Mouse (Mus musculus) E14TG2a.4 (cell line): ENCODE measurements around the gene Ctnnbip1.
A peak's percentile ranks its signal among the peaks of the same experiment; 100 is the strongest.

Experiments used
- H3K27me3 ChIP-seq: 2 replicates; pipeline ENCODE4 v1.6.1; 2014; ENCODE audit warnings: low read length, control low read depth; ENCODE audit not compliant: insufficient read depth
- H3K36me3 ChIP-seq: 2 replicates; pipeline ENCODE4 v1.6.1; 2014; ENCODE audit warnings: low read length, control low read depth; ENCODE audit not compliant: insufficient read depth
- H3K4me1 ChIP-seq: replicated peaks from 2 replicates; pipeline ENCODE4 v1.6.1; 2014; ENCODE audit warnings: low read depth, low read length, control low read depth
- H3K4me3 ChIP-seq: replicated peaks from 2 replicates; pipeline ENCODE4 v1.5.1; 2014; ENCODE audit warnings: mild to moderate bottlenecking, low read length
- H3K9me3 ChIP-seq: 2 replicates; pipeline ENCODE4 v1.6.1; 2014; ENCODE audit warnings: low read length, control low read depth
- CTCF ChIP-seq: conservative IDR thresholded peaks from 2 replicates; pipeline ENCODE4 v1.5.1; 2014; ENCODE audit warnings: low read length
- NANOG ChIP-seq: IDR thresholded peaks from 2 replicates; pipeline ENCODE4 v1.6.1; 2014; ENCODE audit warnings: borderline replicate concordance, low read length, mixed read lengths
- POU5F1 ChIP-seq: IDR thresholded peaks from 2 replicates; pipeline ENCODE4 v1.6.1; 2014; ENCODE audit warnings: low read length, borderline replicate concordance

Gene Ctnnbip1

GRCm38 (mm10) chr4:149546797-149547444, 28.9 kb downstream of the Ctnnbip1 start:
- no peaks in the 10 kb centered on the region for H3K27me3 ChIP-seq
- peak overlapping the region; percentile 39 for H3K4me3 ChIP-seq
- H3K4me1 ChIP-seq: peaks cover 59% of the 10 kb centered on the region
- TF ChIP-seq POU5F1: no peak
- TF ChIP-seq CTCF: no peak
- no peak for TF ChIP-seq NANOG
- no peaks in the 10 kb centered on the region for H3K9me3 ChIP-seq
- peaks cover 21% of the 10 kb centered on the region; the same call in 1 of the 2 replicates for H3K36me3 ChIP-seq

- Histone ChIP-seq H3K4me1 (peaks cover 54% of the 10 kb centered on the region), H3K4me3 (no peak overlapping the region), H3K27me3 (no peaks in the 10 kb centered on the region), H3K36me3 (peaks cover 21% of the 10 kb centered on the region; the same call in 1 of the 2 replicates), H3K9me3 (no peaks in the 10 kb centered on the region)
- TF ChIP-seq NANOG (no peak), CTCF (no peak), POU5F1 (no peak)
Observed at GRCm38 (mm10) chr4:149547523-149547922, 29.5 kb downstream of the Ctnnbip1 start.

- H3K4me1 ChIP-seq: peaks cover 47% of the 10 kb centered on the region
- TF ChIP-seq NANOG: no peak
- peak; percentile 75 for TF ChIP-seq CTCF
- H3K9me3 ChIP-seq: peaks cover 6% of the 10 kb centered on the region
- no peak overlapping the region for H3K4me3 ChIP-seq
- no peaks in the 10 kb centered on the region for H3K27me3 ChIP-seq
- H3K36me3 ChIP-seq: peaks cover 21% of the 10 kb centered on the region; the same call in 1 of the 2 replicates
Observed at GRCm38 (mm10) chr4:149549221-149549925, 31.3 kb downstream of the Ctnnbip1 start.

- peaks cover 19% of the 10 kb centered on the region; the same call in 1 of the 2 replicates for H3K36me3 ChIP-seq
Observed at GRCm38 (mm10) chr4:149550866-149551265, 32.8 kb downstream of the Ctnnbip1 start.

GRCm38 (mm10) chr4:149551696-149552095, 33.7 kb downstream of the Ctnnbip1 start:
- H3K4me1 ChIP-seq: peaks cover 26% of the 10 kb centered on the region
- no peak overlapping the region for H3K4me3 ChIP-seq
- H3K36me3 ChIP-seq: peaks cover 12% of the 10 kb centered on the region; the same call in 1 of the 2 replicates
- TF ChIP-seq NANOG (no peak), CTCF (no peak), POU5F1 (no peak)
- peaks cover 6% of the 10 kb centered on the region for H3K9me3 ChIP-seq
- H3K27me3 ChIP-seq: no peaks in the 10 kb centered on the region

More at GRCm38 (mm10) chr4:149550866-149551265, 32.8 kb downstream of the Ctnnbip1 start:
- no peak overlapping the region for H3K4me3 ChIP-seq
- TF ChIP-seq POU5F1 (no peak), CTCF (no peak), NANOG (no peak)
- H3K9me3 ChIP-seq: peaks cover 6% of the 10 kb centered on the region
- H3K4me1 ChIP-seq: peaks cover 34% of the 10 kb centered on the region
- H3K27me3 ChIP-seq: no peaks in the 10 kb centered on the region

GRCm38 (mm10) chr4:149553834-149554233, 35.8 kb downstream of the Ctnnbip1 start:
- H3K9me3 ChIP-seq: peaks cover 6% of the 10 kb centered on the region
- H3K4me3 ChIP-seq: no peak overlapping the region
- H3K36me3 ChIP-seq: peaks cover 6% of the 10 kb centered on the region
- peaks cover 13% of the 10 kb centered on the region for H3K4me1 ChIP-seq
- H3K27me3 ChIP-seq: no peaks in the 10 kb centered on the region
- TF ChIP-seq POU5F1 (no peak), NANOG (no peak), CTCF (no peak)

GRCm38 (mm10) chr4:149556111-149556510, 38.1 kb downstream of the Ctnnbip1 start:
- Histone ChIP-seq H3K36me3 (peaks cover 1% of the 10 kb centered on the region), H3K9me3 (peaks cover 9% of the 10 kb centered on the region), H3K4me3 (no peak overlapping the region), H3K27me3 (no peaks in the 10 kb centered on the region), H3K4me1 (peaks cover 6% of the 10 kb centered on the region)
- no peak for TF ChIP-seq POU5F1
- no peak for TF ChIP-seq NANOG
- TF ChIP-seq CTCF: no peak

- H3K9me3 ChIP-seq: peaks cover 9% of the 10 kb centered on the region
- H3K27me3 ChIP-seq: no peaks in the 10 kb centered on the region
- TF ChIP-seq NANOG (no peak), CTCF (no peak), POU5F1 (no peak)
- H3K4me3 ChIP-seq: no peak overlapping the region
- no peaks in the 10 kb centered on the region; the same call in 1 of the 2 replicates for H3K36me3 ChIP-seq
- H3K4me1 ChIP-seq: peaks cover 23% of the 10 kb centered on the region
Observed at GRCm38 (mm10) chr4:149557905-149558304, 39.9 kb downstream of the Ctnnbip1 start.
